Mouse (Mus musculus): Measurements from ENCODE around the gene Pard3.

DNA sequence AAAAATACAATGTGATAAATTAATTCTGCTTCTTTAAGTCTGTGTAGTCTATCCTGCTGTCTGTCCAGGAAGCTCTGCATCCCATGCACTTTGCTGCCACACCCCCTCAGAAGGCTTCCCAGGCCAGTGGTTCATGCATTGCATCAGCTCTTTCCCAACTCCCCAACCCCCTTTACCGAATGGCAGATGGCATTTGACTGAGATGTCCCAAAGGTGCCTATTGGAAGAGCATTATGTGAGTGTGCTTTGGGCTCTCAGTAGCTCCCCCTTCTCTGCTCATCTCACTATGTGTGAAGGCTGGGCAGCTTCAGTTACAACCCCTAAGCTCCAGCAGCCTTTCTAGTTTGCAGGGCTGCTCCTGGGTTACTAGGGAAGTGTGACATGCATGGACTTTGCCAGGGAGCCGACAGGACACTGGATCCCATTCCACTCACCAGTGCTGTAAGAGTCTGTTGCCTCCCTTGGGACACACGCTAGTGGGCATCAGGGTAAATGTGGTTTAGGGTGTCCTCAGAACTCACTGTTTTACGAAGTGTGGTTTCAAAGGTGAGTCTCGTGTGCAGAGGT, 9.4 kb downstream of the Pard3 start:
- no peak for TF ChIP-seq NANOG (IDR thresholded peaks at IDR 0.05; ENCODE audit: borderline replicate concordance, low read length)
- no peak for TF ChIP-seq CTCF (conservative IDR thresholded peaks at IDR 0.05; ENCODE audit: low read length)
- TF ChIP-seq POU5F1 (IDR thresholded peaks at IDR 0.05; ENCODE audit: borderline replicate concordance, low read length), result no peak

Measured in E14TG2a.4 (cell line).